Mouse (Mus musculus): Measurements from ENCODE around the gene Slc25a23.
"Not testable (repeated sequence)": the region's sequence is repeated elsewhere in the genome, so short reads cannot be mapped to it uniquely, and the experiment has no call there.

Gene Slc25a23

GRCm38 (mm10) chr17:57078336-57078735, 18.7 kb upstream of the Slc25a23 start, which contains the start of gene Dennd1c:
TSS of gene Dennd1c (minus strand) at chr17:57078514.
- in situ Hi-C loops (cut with MboI, MseI) = loop anchor here (25.0 kb wide), 1 partner anchor 1834 kb away; no protein-coding TSS in a partner anchor

GRCm38 (mm10) chr17:57076916-57077315, 17.3 kb upstream of the Slc25a23 start:
- in situ Hi-C loops (cut with MboI, MseI) = loop anchor here (25.0 kb wide), 1 partner anchor 1835 kb away; no protein-coding TSS in a partner anchor

- in situ Hi-C loops (cut with MboI, MseI) = no loop called here
Measured at GRCm38 (mm10) chr17:57070699-57071098, 11.0 kb upstream of the Slc25a23 start.

GRCm38 (mm10) chr17:57070272-57070671, 10.6 kb upstream of the Slc25a23 start:
- in situ Hi-C loops (cut with MboI, MseI) = no loop called here

- in situ Hi-C loops (cut with MboI, MseI) = no loop called here
Measured at GRCm38 (mm10) chr17:57066908-57067307, 7.2 kb upstream of the Slc25a23 start.

- in situ Hi-C loops (cut with MboI, MseI) = no loop called here
Measured at GRCm38 (mm10) chr17:57063031-57063430, 3.4 kb upstream of the Slc25a23 start.

- in situ Hi-C loops (cut with MboI, MseI) = no loop called here
Measured at GRCm38 (mm10) chr17:57062548-57062947, 2.9 kb upstream of the Slc25a23 start.

- in situ Hi-C loops (cut with MboI, MseI) = no loop called here
Measured at GRCm38 (mm10) chr17:57062011-57062521, 2.4 kb upstream of the Slc25a23 start.

- in situ Hi-C loops (cut with MboI, MseI) = no loop called here
Measured at GRCm38 (mm10) chr17:57061069-57061468, 1.4 kb upstream of the Slc25a23 start.

- in situ Hi-C loops (cut with MboI, MseI) = no loop called here
Measured at GRCm38 (mm10) chr17:57060231-57060801, 653 bp upstream of the Slc25a23 start.

- in situ Hi-C loops (cut with MboI, MseI) = no loop called here
Measured at GRCm38 (mm10) chr17:57058891-57059485, 675 bp downstream of the Slc25a23 start, which contains the start of gene Crb3. TSS of gene Crb3 (plus strand) at chr17:57059105.

GRCm38 (mm10) chr17:57056246-57056645, 3.4 kb downstream of the Slc25a23 start:
- in situ Hi-C loops (cut with MboI, MseI) = no loop called here

GRCm38 (mm10) chr17:57051679-57052078, 8.0 kb downstream of the Slc25a23 start:
- in situ Hi-C loops (cut with MboI, MseI) = not testable (repeated sequence)

- in situ Hi-C loops (cut with MboI, MseI) = no loop called here
Measured at GRCm38 (mm10) chr17:57048816-57049215, 10.8 kb downstream of the Slc25a23 start.

GRCm38 (mm10) chr17:57047406-57047805, 12.3 kb downstream of the Slc25a23 start:
- in situ Hi-C loops (cut with MboI, MseI) = no loop called here

- in situ Hi-C loops (cut with MboI, MseI) = no loop called here
Measured at GRCm38 (mm10) chr17:57041554-57041953, 18.1 kb downstream of the Slc25a23 start, which contains the start of gene Slc25a41. TSS of gene Slc25a41 (minus strand) at chr17:57041654.

GRCm38 (mm10) chr17:57038978-57039377, 20.7 kb downstream of the Slc25a23 start:
- in situ Hi-C loops (cut with MboI, MseI) = no loop called here

- in situ Hi-C loops (cut with MboI, MseI) = no loop called here
Measured at GRCm38 (mm10) chr17:57032854-57033253, 26.8 kb downstream of the Slc25a23 start.

GRCm38 (mm10) chr17:57031661-57032420, 27.8 kb downstream of the Slc25a23 start:
- in situ Hi-C loops (cut with MboI, MseI) = no loop called here

- in situ Hi-C loops (cut with MboI, MseI) = no loop called here
Measured at GRCm38 (mm10) chr17:57030931-57031660, 28.6 kb downstream of the Slc25a23 start, which contains the start of gene Khsrp. TSS of gene Khsrp (minus strand) at chr17:57031522.

- in situ Hi-C loops (cut with MboI, MseI) = no loop called here
Measured at GRCm38 (mm10) chr17:57029691-57030090, 30.0 kb downstream of the Slc25a23 start.

All from regulatory T cell (primary cell).